Mouse (Mus musculus) urinary bladder, postnatal 4 days (tissue): ENCODE measurements at regions not wholly inside any gene's neighbourhood (a gene's known extent, or its start where the extent isn't known, plus 50 kb on each side); places are given as distances from the start of the nearest gene placed in this dataset.

Experiments used
- DNase-seq, 2 experiments: peaks; one replicate each; pipeline ENCODE4 v3.0.0; 2021 to 2022; ENCODE audit warnings: low spot score in 2 of 2

- DNase-seq: no peak
Observed at GRCm38 (mm10) chr1:186572651-186573050, 133.1 kb downstream of the Tgfb2 start.

GRCm38 (mm10) chr1:186572092-186572491 is 133.7 kb downstream of the Tgfb2 start:
- DNase-seq: no peak

DNA sequence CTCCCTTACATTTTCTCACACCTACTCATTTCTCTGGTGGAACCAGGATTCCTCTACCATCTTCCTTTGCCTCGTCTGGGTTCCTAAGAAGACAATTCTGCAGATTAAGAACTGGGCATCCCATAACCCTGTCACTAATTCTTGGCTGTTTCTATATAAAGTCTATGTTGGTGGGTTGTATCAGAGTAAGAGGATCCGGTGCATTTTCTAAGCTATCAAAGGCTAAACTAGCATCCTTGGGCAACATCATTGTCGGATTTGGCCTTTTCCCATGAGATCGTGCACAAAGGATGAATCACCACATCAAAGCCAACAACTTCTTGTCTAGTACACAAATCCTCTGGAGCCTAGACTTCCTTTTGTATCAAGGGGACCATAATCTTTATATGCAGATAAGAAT is 137.3 kb downstream of the Tgfb2 start:
- no peak for DNase-seq

- no peak for DNase-seq
Observed at GRCm38 (mm10) chr1:186568076-186568475, 137.7 kb downstream of the Tgfb2 start.

GRCm38 (mm10) chr1:186567136-186567826 is 138.5 kb downstream of the Tgfb2 start:
- no peak for DNase-seq

GRCm38 (mm10) chr1:186562027-186562426 is 143.8 kb downstream of the Tgfb2 start:
- no peak for DNase-seq

DNA sequence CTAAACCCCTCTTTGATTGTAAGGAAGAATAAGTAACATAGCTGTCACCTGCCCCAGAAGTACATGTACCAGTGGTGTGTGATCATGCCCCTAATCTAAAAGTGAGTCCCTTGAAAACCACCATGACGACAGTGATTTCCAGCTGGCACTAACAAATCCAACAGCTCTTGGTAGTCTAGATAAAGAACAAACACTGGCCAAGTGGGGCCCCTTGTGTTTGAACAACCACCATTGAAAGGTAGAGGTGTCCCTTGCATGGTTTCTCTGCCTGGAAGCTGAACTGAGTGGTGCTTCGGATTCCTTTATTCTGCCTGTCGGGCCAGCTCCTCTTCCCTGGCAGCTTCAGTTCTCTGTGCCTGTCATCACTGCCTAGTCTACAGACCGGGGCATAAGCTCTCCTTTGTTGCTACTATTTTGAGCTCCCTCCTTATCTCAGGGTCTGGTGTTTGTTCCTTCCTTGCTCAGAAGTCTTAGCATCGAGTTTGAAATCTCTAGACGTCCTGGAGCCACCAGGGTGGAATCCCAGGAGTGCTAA is 150.3 kb downstream of the Tgfb2 start:
- no peak for DNase-seq

GRCm38 (mm10) chr1:186554520-186555010 is 151.2 kb downstream of the Tgfb2 start:
- no peak for DNase-seq

GRCm38 (mm10) chr1:186552689-186553088 is 153.1 kb downstream of the Tgfb2 start:
- DNase-seq: no peak

- no peak for DNase-seq
Observed at GRCm38 (mm10) chr1:186550265-186550885, 155.4 kb downstream of the Tgfb2 start.

GRCm38 (mm10) chr1:186549207-186549606 is 156.6 kb downstream of the Tgfb2 start:
- no peak for DNase-seq

- no peak for DNase-seq
Observed at GRCm38 (mm10) chr1:186546386-186547185, 159.2 kb downstream of the Tgfb2 start.

DNA sequence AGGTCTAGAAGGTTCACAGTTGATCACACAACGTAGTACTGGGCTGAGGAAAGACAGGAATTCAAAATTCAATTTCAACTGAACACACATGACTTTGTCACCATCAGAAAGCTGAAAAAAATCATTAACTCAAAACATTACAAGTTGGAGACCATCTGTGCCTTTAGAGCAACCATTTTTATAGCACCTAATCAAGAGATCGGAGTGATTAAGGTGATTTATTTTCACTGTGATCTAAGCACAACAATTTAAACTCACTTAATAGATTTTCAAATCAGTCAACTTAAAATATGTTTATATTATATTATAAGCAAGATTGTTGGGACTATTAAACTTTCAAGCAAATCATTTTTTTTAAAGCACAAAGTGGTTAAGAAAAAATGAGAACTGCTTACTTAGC is 165.7 kb downstream of the Tgfb2 start:
- no peak for DNase-seq

DNA sequence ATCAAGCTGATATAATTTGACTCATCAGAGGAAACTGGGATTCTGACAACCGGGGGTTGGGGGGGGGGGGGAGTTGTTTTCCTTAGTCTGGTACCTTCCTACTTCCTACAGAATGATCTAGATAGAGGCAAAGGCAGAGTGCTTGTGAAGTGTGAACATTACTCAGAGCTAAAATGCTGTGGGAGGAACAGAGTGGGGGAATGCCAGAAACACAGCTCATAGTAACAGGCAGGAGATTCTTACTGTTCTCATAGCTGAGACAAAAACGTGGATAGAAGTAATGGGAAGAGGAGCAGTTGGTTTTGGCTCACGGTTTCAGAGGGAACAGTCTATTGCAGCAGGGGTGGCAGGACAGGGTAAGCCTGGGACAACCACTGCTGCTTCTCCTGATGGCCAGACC is 167.6 kb downstream of the Tgfb2 start:
- no peak for DNase-seq

DNA sequence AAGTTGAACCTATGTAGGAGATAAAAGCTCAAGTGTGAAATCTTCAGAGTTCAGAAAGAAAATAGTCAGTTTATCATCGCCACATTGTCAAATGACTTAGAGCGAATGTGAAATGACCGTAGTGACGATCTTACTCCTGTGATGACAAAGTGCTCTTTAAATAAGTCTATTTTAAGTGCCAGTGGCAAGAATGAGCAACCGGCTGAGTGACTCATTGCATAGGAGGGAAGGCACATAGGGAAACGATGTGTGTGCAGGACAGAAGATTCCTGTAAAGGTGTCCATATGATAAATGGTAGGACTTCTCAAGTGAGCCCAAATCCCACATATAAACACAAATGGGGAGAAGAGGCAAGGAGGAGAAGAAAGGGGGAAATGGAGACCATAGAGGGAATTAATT is 189.8 kb downstream of the Tgfb2 start:
- DNase-seq: no peak

- DNase-seq: no peak
Observed at GRCm38 (mm10) chr1:186515071-186515470, 190.7 kb downstream of the Tgfb2 start.

GRCm38 (mm10) chr1:186513861-186514260 is 191.9 kb downstream of the Tgfb2 start:
- DNase-seq: no peak

- DNase-seq: no peak
Observed at GRCm38 (mm10) chr1:186510531-186510930, 195.3 kb downstream of the Tgfb2 start.

- DNase-seq: no peak
Observed at GRCm38 (mm10) chr1:186508358-186508757, 197.4 kb downstream of the Tgfb2 start.

GRCm38 (mm10) chr1:186507956-186508355 is 197.8 kb downstream of the Tgfb2 start:
- DNase-seq: no peak

- no peak for DNase-seq
Observed at GRCm38 (mm10) chr1:186506517-186506916, 199.3 kb downstream of the Tgfb2 start.

GRCm38 (mm10) chr1:186505912-186506311 is 199.9 kb downstream of the Tgfb2 start:
- DNase-seq: no peak
